Mouse (Mus musculus): ENCODE results near the gene Mycbp2. TPM values are rescaled to one million over a fixed set of nuclear protein-coding genes. Genes with fewer than 3 reads are reported as not detected.
A peak's percentile ranks its signal among the peaks of the same experiment; 100 is the strongest.

Mycbp2 gene
- total RNA-seq, 4 experiments from 2014 or later, result 27.5 to 32.9 (median 32.7) TPM

DNA sequence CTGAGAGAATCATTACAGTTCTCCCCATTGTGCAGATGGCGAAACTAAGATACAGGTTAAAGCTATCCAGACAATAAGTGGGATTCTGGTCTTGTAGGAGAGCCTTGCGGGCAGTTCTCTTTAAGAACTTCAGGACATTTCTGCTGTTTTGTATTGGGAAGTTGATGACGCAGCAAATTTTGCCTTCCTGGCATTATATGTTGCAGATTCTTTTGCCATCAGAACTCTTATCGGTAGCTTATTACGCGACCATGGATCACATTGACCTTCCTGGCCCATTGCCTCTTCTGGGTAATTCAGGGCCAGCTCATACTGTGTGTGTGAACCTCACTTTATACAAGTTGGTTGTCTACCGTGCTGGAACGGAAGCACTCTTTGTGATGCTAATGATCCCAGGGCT lies 272.8 kb downstream of the Mycbp2 start:
- no peak for DNase-seq (ENCODE audit: low spot score)

DNA sequence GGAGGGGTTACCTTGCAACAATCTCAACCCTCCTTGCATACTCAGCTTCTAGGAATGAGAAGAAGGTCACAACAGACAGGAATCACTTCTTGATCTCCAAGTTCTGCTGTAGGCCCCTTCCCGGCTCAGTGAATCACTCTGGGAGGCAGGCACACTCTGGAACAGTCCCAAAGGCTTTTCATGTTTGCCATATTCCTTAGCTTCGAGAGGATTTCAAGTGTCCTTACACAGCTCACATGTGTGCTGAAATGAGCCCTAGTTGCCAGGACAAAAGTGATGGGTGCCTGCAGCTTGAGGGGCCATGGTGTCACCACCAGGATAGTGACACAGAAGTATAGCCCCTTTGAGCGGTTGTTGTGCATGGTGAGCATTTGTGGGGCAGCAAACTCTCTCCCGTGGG lies 273.9 kb downstream of the Mycbp2 start:
- DNase-seq (ENCODE audit: low spot score), result no peak

DNA sequence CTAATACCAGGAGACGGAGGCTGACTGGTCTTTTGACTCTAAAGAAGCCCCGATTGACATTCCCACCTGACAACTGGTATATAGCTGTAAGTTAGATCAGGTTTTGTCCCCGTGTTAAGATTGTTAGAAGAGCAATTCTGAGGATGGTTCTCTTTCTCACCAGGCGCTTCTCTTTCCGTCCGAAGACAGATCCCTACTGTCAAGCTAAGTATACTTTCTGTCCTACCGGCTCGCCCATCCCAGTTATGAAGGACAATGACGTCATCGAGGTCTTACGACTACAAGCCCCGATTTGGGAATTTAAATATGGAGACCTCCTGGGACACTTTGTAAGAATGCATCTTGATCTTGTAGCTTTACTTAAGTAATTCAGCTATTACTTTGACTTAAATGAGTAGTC lies 275.1 kb downstream of the Mycbp2 start:
- DNase-seq (ENCODE audit: low spot score), result no peak

DNA sequence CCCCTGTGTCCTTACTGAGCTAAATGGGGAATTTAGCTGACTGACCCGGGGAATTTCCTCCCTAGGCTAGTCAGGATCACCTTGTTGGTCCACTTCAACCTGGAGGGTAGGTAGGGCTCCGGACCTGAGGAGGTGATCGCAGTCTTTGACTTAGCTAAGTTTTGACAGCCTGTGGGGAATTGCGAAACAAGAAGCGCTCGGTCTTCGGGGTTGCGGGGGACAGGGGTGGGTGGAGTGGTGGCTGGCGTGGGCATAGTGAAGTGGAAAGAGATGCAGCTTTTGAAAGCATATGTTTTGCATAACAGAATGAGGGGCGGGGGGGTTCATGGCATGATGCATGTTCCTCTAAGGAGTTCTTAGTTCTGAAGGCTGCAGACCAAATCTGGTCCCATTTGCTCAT lies 275.8 kb downstream of the Mycbp2 start:
- DNase-seq (ENCODE audit: low spot score), result no peak

DNA sequence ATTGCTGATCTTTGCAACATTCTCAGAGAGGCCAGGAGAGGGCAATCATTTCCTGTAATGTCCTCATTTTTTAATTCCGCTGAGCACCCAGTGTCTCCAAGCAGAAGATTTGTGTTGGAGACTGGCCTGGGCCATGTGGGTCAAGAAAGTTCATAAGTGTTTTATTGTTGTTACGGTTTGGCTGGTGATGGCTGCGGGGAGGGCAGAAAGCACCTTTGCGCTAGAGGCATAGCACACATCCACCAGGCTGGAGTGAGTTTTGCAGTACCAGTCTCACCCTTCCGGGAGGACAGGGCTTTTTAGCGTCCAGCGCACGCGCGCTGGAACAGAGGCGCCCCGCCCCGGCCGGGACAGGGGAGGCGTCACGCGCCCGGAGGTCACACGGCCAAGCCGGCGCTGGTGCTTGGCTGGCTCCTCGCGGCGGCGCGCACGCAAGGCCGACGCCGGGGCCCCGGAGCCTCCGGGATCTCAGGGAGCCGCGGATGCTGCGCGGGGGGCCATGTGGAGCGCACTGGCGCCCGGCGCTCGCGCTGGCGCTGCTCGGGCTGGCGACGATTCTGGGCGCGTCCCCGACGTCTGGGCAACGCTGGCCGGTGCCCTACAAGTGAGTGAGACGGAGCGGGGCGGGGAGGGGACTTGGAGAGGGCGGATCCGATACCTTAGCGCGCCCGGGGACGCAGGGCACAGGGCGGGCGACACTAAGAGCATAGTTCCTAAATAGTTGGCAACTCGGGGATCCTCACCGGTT lies 276.6 kb downstream of the Mycbp2 start, which contains the start of gene Cln5:
TSS of gene Cln5 (plus strand) at position 353 of the 748 bp plus-strand sequence.
- DNase-seq (ENCODE audit: low spot score), result peak; percentile 94

DNA sequence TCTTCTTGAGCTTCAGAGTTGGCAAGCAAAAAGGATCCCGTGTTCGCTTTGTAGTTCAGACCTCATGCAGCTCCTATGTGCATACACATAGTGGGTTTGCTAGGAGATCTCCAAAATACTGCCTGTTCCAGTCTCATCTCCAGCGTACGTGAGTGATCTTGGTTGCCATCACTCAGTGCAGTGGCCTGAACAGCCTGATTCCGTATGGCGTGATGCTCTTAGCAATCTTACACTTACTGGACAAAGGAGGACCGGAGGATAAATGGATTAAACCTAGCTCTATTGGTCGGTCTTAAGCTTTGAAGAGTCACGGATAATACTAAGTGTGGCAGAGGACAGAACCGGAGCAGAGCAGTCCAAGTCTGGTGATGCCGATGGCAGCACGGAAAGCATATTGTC lies 277.1 kb downstream of the Mycbp2 start:
- DNase-seq (ENCODE audit: low spot score), result peak; percentile 13

DNA sequence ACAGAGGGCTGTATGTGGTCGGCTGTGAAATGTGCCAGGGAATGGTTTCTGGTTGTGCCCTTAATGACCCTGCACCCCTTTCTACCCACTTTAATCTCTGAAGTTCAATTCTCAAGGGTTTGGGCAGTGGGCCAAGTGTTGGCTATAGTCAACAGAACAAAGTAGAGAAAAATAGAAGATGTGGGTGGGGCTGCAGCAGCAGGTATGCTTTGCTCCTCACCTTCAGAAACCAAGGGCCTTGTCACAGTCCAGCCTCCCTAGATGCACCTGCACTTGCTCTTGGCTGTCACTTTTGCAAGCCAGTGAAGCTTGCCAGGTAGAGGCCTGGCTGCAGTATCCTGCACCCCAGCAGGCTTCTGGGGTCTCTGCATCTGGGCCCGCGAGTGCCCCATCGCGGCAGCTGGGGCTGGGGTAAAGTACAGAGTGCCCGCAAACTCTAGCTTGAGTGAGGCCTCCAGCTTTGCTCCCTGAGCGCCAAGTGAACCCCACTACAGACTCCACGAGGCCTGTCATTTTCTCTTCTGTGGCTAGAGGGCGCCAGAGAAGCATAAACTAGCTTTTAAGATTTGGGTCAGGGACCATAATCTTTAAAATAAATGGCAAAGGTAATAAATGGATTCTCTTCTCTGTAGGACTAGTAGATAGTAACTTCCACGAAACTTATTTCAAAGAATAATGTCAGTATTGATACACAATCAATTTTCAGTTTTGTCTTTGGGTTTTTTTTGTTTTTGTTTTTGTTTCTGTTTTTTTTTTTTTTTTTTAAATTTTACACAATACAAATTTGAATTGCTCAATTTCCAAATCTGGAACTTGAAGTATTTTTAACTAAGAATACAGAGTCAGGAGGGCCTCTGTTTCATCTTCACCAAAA lies 281.1 kb downstream of the Mycbp2 start:
- DNase-seq (ENCODE audit: low spot score), result peak; percentile 77

Other genes starting within 250 kb of the Mycbp2 start
- gene Fbxl3, start 247.2 kb downstream of the Mycbp2 start, total RNA-seq (2022), result 10 to 100 TPM; 45.0 to 59.5 (median 55.1) TPM
- gene Scel, start 166.5 kb upstream of the Mycbp2 start, total RNA-seq (2022), result under 1 TPM; 0.11 to 0.84 (median 0.48) TPM

Measured in heart, adult 8-10 months (tissue).